Mouse (Mus musculus) CD4-positive, CD25-positive, alpha-beta regulatory T cell, adult 4 months (primary cell): Measurements from ENCODE around the gene Nphs1. TPM values are rescaled to one million over a fixed set of nuclear protein-coding genes. Genes with fewer than 3 reads are reported as not detected.

Source experiments
- ATAC-seq: one replicate; pipeline ENCODE4 v1.8.0; 2017
- polyA plus RNA-seq, 2 experiments: library from polyadenylated mRNA; unstranded; fragments of 100-300 nt; shearing (Covaris generic); gene quantifications; one replicate each; pipeline ENCODE4 v1.2.1; 2017

Nphs1 gene
- not detected for polyA plus RNA-seq

GRCm38 (mm10) chr7:30457629-30458330, at the start of gene Nphs1, which contains the start of gene Kirrel2:
Gene Nphs1, plus strand, starts transcription at chr7:30458315.
Gene Kirrel2, minus strand, starts transcription at chr7:30457690.
- ATAC-seq = no peak

GRCm38 (mm10) chr7:30408639-30409038, 49.5 kb upstream of the Nphs1 start:
- ATAC-seq = no peak

GRCm38 (mm10) chr7:30409789-30410188, 48.3 kb upstream of the Nphs1 start:
- ATAC-seq = no peak

- no peak for ATAC-seq
Measured at GRCm38 (mm10) chr7:30411023-30411422, 47.1 kb upstream of the Nphs1 start.

- ATAC-seq = no peak
Measured at GRCm38 (mm10) chr7:30412735-30413147, 45.4 kb upstream of the Nphs1 start.

- ATAC-seq = no peak
Measured at GRCm38 (mm10) chr7:30413596-30413995, 44.5 kb upstream of the Nphs1 start, which contains the start of gene Tyrobp. Gene Tyrobp, plus strand, starts transcription at chr7:30413760.

- peak; percentile 13 for ATAC-seq
Measured at GRCm38 (mm10) chr7:30417856-30418255, 40.3 kb upstream of the Nphs1 start.

- ATAC-seq = peak; percentile 44
Measured at GRCm38 (mm10) chr7:30419561-30420499, 38.3 kb upstream of the Nphs1 start, which contains the start of gene Hcst. Gene Hcst, minus strand, starts transcription at chr7:30419854.

- ATAC-seq = no peak
Measured at GRCm38 (mm10) chr7:30420673-30421072, 37.4 kb upstream of the Nphs1 start.

- ATAC-seq = peak; percentile 50
Measured at GRCm38 (mm10) chr7:30421175-30421889, 36.8 kb upstream of the Nphs1 start, which contains the start of gene Nfkbid. Gene Nfkbid, plus strand, starts transcription at chr7:30421732.

GRCm38 (mm10) chr7:30421890-30422435, 36.2 kb upstream of the Nphs1 start:
- ATAC-seq = peak; percentile 71

GRCm38 (mm10) chr7:30422560-30422959, 35.6 kb upstream of the Nphs1 start:
- peak; percentile 9 for ATAC-seq

- ATAC-seq = peak; percentile 20
Measured at GRCm38 (mm10) chr7:30423071-30423641, 35.0 kb upstream of the Nphs1 start.

- ATAC-seq = no peak
Measured at GRCm38 (mm10) chr7:30429327-30429726, 28.8 kb upstream of the Nphs1 start.

GRCm38 (mm10) chr7:30430191-30430590, 27.9 kb upstream of the Nphs1 start:
- ATAC-seq = no peak

- ATAC-seq = peak; percentile 83
Measured at GRCm38 (mm10) chr7:30431793-30432192, 26.3 kb upstream of the Nphs1 start.

GRCm38 (mm10) chr7:30434238-30434637, 23.9 kb upstream of the Nphs1 start:
- no peak for ATAC-seq

- no peak for ATAC-seq
Measured at GRCm38 (mm10) chr7:30434701-30435100, 23.4 kb upstream of the Nphs1 start.

GRCm38 (mm10) chr7:30435156-30435555, 23.0 kb upstream of the Nphs1 start:
- no peak for ATAC-seq

- peak; percentile 43 for ATAC-seq
Measured at GRCm38 (mm10) chr7:30436879-30437278, 21.2 kb upstream of the Nphs1 start.

GRCm38 (mm10) chr7:30439734-30440133, 18.4 kb upstream of the Nphs1 start:
- peak; percentile 50 for ATAC-seq

- peak; percentile 51 for ATAC-seq
Measured at GRCm38 (mm10) chr7:30440697-30441096, 17.4 kb upstream of the Nphs1 start.
